Mouse (Mus musculus) MEL (cell line): ENCODE results near the gene Nlrc4. TPM values are rescaled to one million over a fixed set of nuclear protein-coding genes. Genes with fewer than 3 reads are reported as not detected.

ENCODE experiments used
- DNase-seq: peaks from one replicate; pipeline ENCODE4 v3.0.0; 2011; ENCODE audit warnings: low read depth, low spot score
- H3K27ac ChIP-seq: 2 replicates; pipeline ENCODE4 v1.5.1; 2012; ENCODE audit warnings: low read depth, mild to moderate bottlenecking, control low read depth, low read length, moderate library complexity; ENCODE audit not compliant: control insufficient read depth
- H3K27me3 ChIP-seq, 2 experiments: fragments of 150-350 bp in 1 of 2; sonication (generic) in 1 of 2; 2 replicates each; pipeline ENCODE4 v1.6.1; 2012; ENCODE audit warnings: low read length in 2 of 2, mild to moderate bottlenecking in 2 of 2, improper control_type of control experiment in 1 of 2, moderate library complexity in 1 of 2; ENCODE audit not compliant: insufficient read depth in 2 of 2, control insufficient read depth in 1 of 2
- H3K36me3 ChIP-seq, 2 experiments: 2 replicates each; pipeline ENCODE4 v1.6.1; 2012 to 2014; ENCODE audit warnings: low read length in 2 of 2, improper control_type of control experiment in 1 of 2, inconsistent platforms in 1 of 2, mild to moderate bottlenecking in 1 of 2; ENCODE audit not compliant: insufficient read depth in 2 of 2, control insufficient read depth in 1 of 2
- H3K4me1 ChIP-seq, 2 experiments: fragments of 150-350 bp in 1 of 2; sonication (generic) in 1 of 2; 2 replicates each; pipeline ENCODE4 v1.6.1; 2012; ENCODE audit warnings: low read length in 2 of 2, improper control_type of control experiment in 1 of 2, mild to moderate bottlenecking in 1 of 2; ENCODE audit not compliant: insufficient read depth in 2 of 2, control insufficient read depth in 1 of 2
- H3K4me3 ChIP-seq, 2 experiments: fragments of 150-350 bp in 1 of 2; sonication (generic) in 1 of 2; 2 replicates each; pipeline ENCODE4 v1.5.1; 2012; ENCODE audit warnings: low read depth in 2 of 2, low read length in 2 of 2, mild to moderate bottlenecking in 2 of 2, moderate library complexity in 2 of 2, control low read depth in 1 of 2, improper control_type of control experiment in 1 of 2; ENCODE audit not compliant: control insufficient read depth in 1 of 2, insufficient read depth in 1 of 2
- H3K79me2 ChIP-seq: 2 replicates; pipeline ENCODE4 v1.6.1; 2012; ENCODE audit warnings: mild to moderate bottlenecking, low read length, moderate library complexity; ENCODE audit not compliant: control insufficient read depth, poor library complexity, insufficient read depth
- H3K9ac ChIP-seq: 2 replicates; pipeline ENCODE4 v1.6.1; 2012; ENCODE audit warnings: low read depth, mild to moderate bottlenecking, control low read depth, low read length, moderate library complexity; ENCODE audit not compliant: control insufficient read depth, poor library complexity, severe bottlenecking
- H3K9me3 ChIP-seq: fragments of 150-350 bp; sonication (generic); replicated peaks from 2 replicates; pipeline ENCODE4 v1.6.1; 2012; ENCODE audit warnings: mild to moderate bottlenecking, low read length, improper control_type of control experiment, moderate library complexity; ENCODE audit not compliant: insufficient read depth
- BHLHE40 ChIP-seq: IDR thresholded peaks from 2 replicates; pipeline ENCODE4 v1.6.1; 2012; ENCODE audit warnings: low read depth, mild to moderate bottlenecking, inconsistent platforms, low read length, improper control_type of control experiment, borderline replicate concordance
- CHD1 ChIP-seq: IDR thresholded peaks from 2 replicates; pipeline ENCODE4 v1.6.1; 2012; ENCODE audit warnings: low read depth, mild to moderate bottlenecking, inconsistent platforms, low read length, improper control_type of control experiment
- CHD2 ChIP-seq: IDR thresholded peaks from 2 replicates; pipeline ENCODE4 v1.6.1; 2011; ENCODE audit warnings: low read length, improper control_type of control experiment
- CTCF ChIP-seq, 3 experiments: IDR thresholded peaks in 2 of 3; conservative IDR thresholded peaks in 1 of 3; 2 replicates each; pipeline ENCODE4 v1.5.1; 2011 to 2012; ENCODE audit warnings: low read length in 3 of 3, low read depth in 2 of 3, mild to moderate bottlenecking in 2 of 3, improper control_type of control experiment in 1 of 3, inconsistent platforms in 1 of 3, mixed read lengths in 1 of 3, moderate library complexity in 1 of 3; ENCODE audit not compliant: control insufficient read depth in 1 of 3, insufficient read depth in 1 of 3, poor library complexity in 1 of 3, severe bottlenecking in 1 of 3
- E2F4 ChIP-seq: IDR thresholded peaks from 2 replicates; pipeline ENCODE4 v1.6.1; 2011; ENCODE audit warnings: low read depth, low read length, improper control_type of control experiment, borderline replicate concordance
- ELF1 ChIP-seq: IDR thresholded peaks from 2 replicates; pipeline ENCODE4 v1.6.1; 2014; ENCODE audit warnings: low read depth, mild to moderate bottlenecking, inconsistent platforms, low read length, improper control_type of control experiment, moderate library complexity
- EP300 ChIP-seq, 2 experiments: IDR thresholded peaks; 2 replicates each; pipeline ENCODE4 v1.6.1; 2011; ENCODE audit warnings: improper control_type of control experiment in 2 of 2, low read length in 2 of 2, low read depth in 1 of 2, mild to moderate bottlenecking in 1 of 2
- GATA1 ChIP-seq: IDR thresholded peaks from 2 replicates; pipeline ENCODE4 v1.6.1; 2011; ENCODE audit warnings: low read depth, low read length, improper control_type of control experiment
- HCFC1 ChIP-seq: IDR thresholded peaks from 2 replicates; pipeline ENCODE4 v1.6.1; 2012; ENCODE audit warnings: low read depth, mild to moderate bottlenecking, inconsistent platforms, low read length, improper control_type of control experiment, moderate library complexity
- JUND ChIP-seq: IDR thresholded peaks from 2 replicates; pipeline ENCODE4 v1.6.1; 2011; ENCODE audit warnings: low read depth, mild to moderate bottlenecking, improper control_type of control experiment, low read length
- KAT2A ChIP-seq: conservative IDR thresholded peaks from 2 replicates; pipeline ENCODE4 v1.6.1; 2012; ENCODE audit warnings: low read depth, low read length, improper control_type of control experiment, inconsistent platforms
- MAFK ChIP-seq: IDR thresholded peaks from 2 replicates; pipeline ENCODE4 v1.6.1; 2011; ENCODE audit warnings: low read depth, mild to moderate bottlenecking, low read length, improper control_type of control experiment, borderline replicate concordance
- MAX ChIP-seq: IDR thresholded peaks from 2 replicates; pipeline ENCODE4 v1.6.1; 2011; ENCODE audit warnings: low read length, improper control_type of control experiment
- MEF2A ChIP-seq: IDR thresholded peaks from 2 replicates; pipeline ENCODE4 v1.6.1; 2014; ENCODE audit warnings: low read depth, mild to moderate bottlenecking, inconsistent platforms, low read length, improper control_type of control experiment; ENCODE audit not compliant: poor library complexity, insufficient replicate concordance, severe bottlenecking; ENCODE audit errors: extremely low read depth
- MYC ChIP-seq: IDR thresholded peaks from 2 replicates; pipeline ENCODE4 v1.6.1; 2011; ENCODE audit warnings: low read depth, mild to moderate bottlenecking, low read length, improper control_type of control experiment, moderate library complexity
- NELFE ChIP-seq: IDR thresholded peaks from 2 replicates; pipeline ENCODE4 v1.6.1; 2011; ENCODE audit warnings: low read depth, low read length, improper control_type of control experiment
- NRF1 ChIP-seq: IDR thresholded peaks from 2 replicates; pipeline ENCODE4 v1.6.1; 2014; ENCODE audit warnings: low read depth, mild to moderate bottlenecking, inconsistent platforms, low read length, improper control_type of control experiment, moderate library complexity; ENCODE audit not compliant: poor library complexity, insufficient read depth, severe bottlenecking
- POLR2A ChIP-seq, 2 experiments: IDR thresholded peaks; 2 replicates each; pipeline ENCODE4 v1.6.1; 2011 to 2012; ENCODE audit warnings: low read length in 2 of 2, mild to moderate bottlenecking in 2 of 2, control low read depth in 1 of 2, improper control_type of control experiment in 1 of 2, low read depth in 1 of 2, moderate library complexity in 1 of 2; ENCODE audit not compliant: control insufficient read depth in 1 of 2, insufficient read depth in 1 of 2, poor library complexity in 1 of 2
- POLR2AphosphoS2 ChIP-seq: IDR thresholded peaks from 2 replicates; pipeline ENCODE4 v1.6.1; 2011; ENCODE audit warnings: low read length, improper control_type of control experiment
- POLR2AphosphoS5 ChIP-seq: IDR thresholded peaks from 2 replicates; pipeline ENCODE4 v1.6.1; 2012; ENCODE audit warnings: low read depth, borderline replicate concordance, mild to moderate bottlenecking, inconsistent platforms, low read length, moderate library complexity, mixed read lengths
- RAD21 ChIP-seq: IDR thresholded peaks from 2 replicates; pipeline ENCODE4 v1.6.1; 2011; ENCODE audit warnings: mild to moderate bottlenecking, low read depth, low read length, improper control_type of control experiment
- RCOR1 ChIP-seq: IDR thresholded peaks from 2 replicates; pipeline ENCODE4 v1.6.1; 2012; ENCODE audit warnings: low read depth, mild to moderate bottlenecking, inconsistent platforms, low read length, improper control_type of control experiment
- SIN3A ChIP-seq: IDR thresholded peaks from 2 replicates; pipeline ENCODE4 v1.6.1; 2012; ENCODE audit warnings: low read length, improper control_type of control experiment, inconsistent platforms
- SMC3 ChIP-seq: IDR thresholded peaks from 2 replicates; pipeline ENCODE4 v1.6.1; 2011; ENCODE audit warnings: low read depth, low read length, improper control_type of control experiment
- TAL1 ChIP-seq: IDR thresholded peaks from 2 replicates; pipeline ENCODE4 v1.6.1; 2012; ENCODE audit warnings: mild to moderate bottlenecking, inconsistent platforms, low read length, moderate library complexity, mixed read lengths
- TBP ChIP-seq: IDR thresholded peaks from 2 replicates; pipeline ENCODE4 v1.8.0; 2011; ENCODE audit warnings: low read depth, low read length, improper control_type of control experiment
- TCF12 ChIP-seq: IDR thresholded peaks from 2 replicates; pipeline ENCODE4 v1.6.1; 2014; ENCODE audit warnings: low read depth, mild to moderate bottlenecking, inconsistent platforms, low read length, improper control_type of control experiment, moderate library complexity
- UBTF ChIP-seq: IDR thresholded peaks from 2 replicates; pipeline ENCODE4 v1.6.1; 2012; ENCODE audit warnings: low read depth, mild to moderate bottlenecking, inconsistent platforms, low read length, improper control_type of control experiment, moderate library complexity, borderline replicate concordance; ENCODE audit not compliant: insufficient read depth
- USF1 ChIP-seq: IDR thresholded peaks from 2 replicates; pipeline ENCODE4 v1.6.1; 2014; ENCODE audit warnings: low read depth, mild to moderate bottlenecking, inconsistent platforms, low read length, improper control_type of control experiment, moderate library complexity
- USF2 ChIP-seq, 2 experiments: IDR thresholded peaks; 2 replicates each; pipeline ENCODE4 v1.6.1; 2011 to 2012; ENCODE audit warnings: improper control_type of control experiment in 2 of 2, low read length in 2 of 2, borderline replicate concordance in 1 of 2, inconsistent platforms in 1 of 2, low read depth in 1 of 2, mild to moderate bottlenecking in 1 of 2; ENCODE audit not compliant: insufficient read depth in 1 of 2
- ZC3H11A ChIP-seq: IDR thresholded peaks from 2 replicates; pipeline ENCODE4 v1.6.1; 2012; ENCODE audit warnings: low read depth, mild to moderate bottlenecking, inconsistent platforms, low read length, improper control_type of control experiment
- ZKSCAN1 ChIP-seq: IDR thresholded peaks from 2 replicates; pipeline ENCODE4 v1.6.1; 2012; ENCODE audit warnings: low read depth, mild to moderate bottlenecking, inconsistent platforms, low read length, improper control_type of control experiment, moderate library complexity
- ZMIZ1 ChIP-seq: IDR thresholded peaks from 2 replicates; pipeline ENCODE4 v1.6.1; 2012; ENCODE audit warnings: low read depth, mild to moderate bottlenecking, inconsistent platforms, low read length, improper control_type of control experiment, moderate library complexity
- ZNF384 ChIP-seq: IDR thresholded peaks from 2 replicates; pipeline ENCODE4 v1.6.1; 2012; ENCODE audit warnings: low read depth, mild to moderate bottlenecking, inconsistent platforms, low read length, improper control_type of control experiment
- polyA plus RNA-seq, 2 experiments: library from polyadenylated mRNA; stranded (reverse) in 1 of 2; unstranded in 1 of 2; fragments of >175 nt in 1 of 2; fragments of >200 nt in 1 of 2; gene quantifications; 2 replicates each; pipeline versions ENCODE4 v1.2.1 to v1.2.4; 2012; ENCODE audit warnings: low replicate concordance in 2 of 2, low read depth in 1 of 2; ENCODE audit not compliant: insufficient read length in 2 of 2, insufficient read depth in 1 of 2, missing spikeins in 1 of 2
- total RNA-seq: library from RNA; depleted of rRNA; stranded (reverse); fragments of 300-350 nt; gene quantifications from 2 replicates; pipeline ENCODE4 v1.2.3, GENCODE M21; 2012

Nlrc4 gene
- total and polyA plus RNA-seq, 3 experiments: 0.04 to 0.47 TPM; not detected in 1

GRCm38 (mm10) chr17:74489024-74489900, 30.3 kb upstream of the Nlrc4 start, which contains the start of gene Yipf4:
Gene Yipf4, plus strand, starts transcription at chr17:74489493.
- peak within 1 kb of the TSS; percentile 94 for H3K9ac ChIP-seq
- TF ChIP-seq KAT2A: peak; percentile 73
- no peak for TF ChIP-seq USF2 (IDR thresholded peaks at IDR 0.05; ENCODE audit: borderline replicate concordance in 1 of 2, insufficient read depth in 1 of 2, low read depth in 1 of 2, low read length in 2 of 2)
- no peak; the same call in 1 of the 2 replicates for TF ChIP-seq TCF12
- peak; percentile 54; the same call in 1 of the 2 replicates for TF ChIP-seq TBP
- no peak for TF ChIP-seq MEF2A
- peak; percentile 99 for TF ChIP-seq SIN3A
- peak; percentile 71 to 73; a peak in 3 of 4 replicates for TF ChIP-seq POLR2A (IDR thresholded peaks at IDR 0.05; ENCODE audit: control insufficient read depth in 1 of 2, insufficient read depth in 1 of 2, low read depth in 1 of 2, low read length in 2 of 2, poor library complexity in 1 of 2)
- TF ChIP-seq ZKSCAN1: no peak
- TF ChIP-seq MYC: peak; percentile 40; the same call in 1 of the 2 replicates
- TF ChIP-seq BHLHE40: no peak
- no peak for TF ChIP-seq TAL1
- TF ChIP-seq ZC3H11A: no peak
- no peak for TF ChIP-seq CTCF (IDR thresholded peaks at IDR 0.05 in 2 of 3, conservative IDR thresholded peaks at IDR 0.05 in 1 of 3; ENCODE audit: control insufficient read depth in 1 of 3, insufficient read depth in 1 of 3, low read depth in 2 of 3, low read length in 3 of 3, poor library complexity in 1 of 3, severe bottlenecking in 1 of 3)
- no peak for TF ChIP-seq RAD21
- peak; percentile 72 for TF ChIP-seq CHD2
- no peak for TF ChIP-seq CHD1
- TF ChIP-seq EP300 (IDR thresholded peaks at IDR 0.05; ENCODE audit: low read depth in 1 of 2, low read length in 2 of 2): no peak
- no peak for TF ChIP-seq MAFK
- peak; percentile 98 for TF ChIP-seq ELF1
- TF ChIP-seq E2F4: no peak
- peak; percentile 92 for TF ChIP-seq HCFC1
- TF ChIP-seq POLR2AphosphoS5: no peak
- no peak for TF ChIP-seq SMC3
- 0 out of 2 replicates have a peak, but pooled peaks have one; percentile 15 for TF ChIP-seq NRF1
- peak; percentile 75 for TF ChIP-seq NELFE
- peak; percentile 51; the same call in 1 of the 2 replicates for TF ChIP-seq RCOR1
- TF ChIP-seq JUND: peak; percentile 72; the same call in 1 of the 2 replicates
- peak; percentile 81 for TF ChIP-seq MAX
- TF ChIP-seq ZNF384: peak; percentile 91
- TF ChIP-seq ZMIZ1: 0 out of 2 replicates have a peak, but pooled peaks have one; percentile 65
- TF ChIP-seq POLR2AphosphoS2: peak; percentile 41; the same call in 1 of the 2 replicates
- no peak for TF ChIP-seq GATA1
- 0 out of 2 replicates have a peak, but pooled peaks have one; percentile 64 for TF ChIP-seq UBTF
- 0 out of 2 replicates have a peak, but pooled peaks have one; percentile 5 for TF ChIP-seq USF1

More at GRCm38 (mm10) chr17:74489024-74489900, 30.3 kb upstream of the Nlrc4 start, which contains the start of gene Yipf4:
- Histone ChIP-seq H3K36me3 (peaks cover 2 to 15% of the 10 kb centered on the region in 2 experiments; a peak in 3 of 4 replicates), H3K4me3 (peak within 1 kb of the TSS; percentile 97 to 99), H3K79me2 (peaks cover 6% of the 10 kb centered on the region), H3K27me3 (peaks cover 0 to 3% of the 10 kb centered on the region in 2 experiments; a peak in 1 of 4 replicates), H3K27ac (peak within 1 kb of the TSS; percentile 37), H3K4me1 (no peaks in the 10 kb centered on the region; a peak in 2 of 4 replicates), H3K9me3 (no peaks in the 10 kb centered on the region)
- peak; percentile 98 for DNase-seq
